Mouse (Mus musculus) limb, embryonic 11.5 days (tissue): ENCODE results near the gene Engase. TPM values are rescaled to one million over a fixed set of nuclear protein-coding genes. Genes with fewer than 3 reads are reported as not detected.

Experiments
- ATAC-seq: fragments of 200-750 bp; cut with Nextera tagmentation; 2 replicates; pipeline ENCODE4 v1.8.0; 2017; ENCODE audit warnings: low read depth; ENCODE audit not compliant: insufficient number of reproducible peaks, low FRiP score, low TSS enrichment
- DNase-seq: peaks from one replicate; pipeline ENCODE4 v3.0.0-alpha.2; 2015; ENCODE audit warnings: low spot score
- H3K27ac ChIP-seq: fragments of 300-500 bp; sonication (generic); replicated peaks from 2 replicates; pipeline ENCODE4 v1.5.1; 2014; ENCODE audit warnings: low read depth, mild to moderate bottlenecking, low read length
- H3K27me3 ChIP-seq: fragments of 300-500 bp; sonication (generic); 2 replicates; pipeline ENCODE4 v1.6.1; 2014; ENCODE audit warnings: mild to moderate bottlenecking, low read length, mixed read lengths; ENCODE audit not compliant: control insufficient read depth, insufficient read depth
- H3K36me3 ChIP-seq: fragments of 300-500 bp; sonication (generic); 2 replicates; pipeline ENCODE4 v1.6.1; 2014; ENCODE audit warnings: mild to moderate bottlenecking, low read length, moderate library complexity, mixed read lengths; ENCODE audit not compliant: control insufficient read depth, insufficient read depth
- H3K4me1 ChIP-seq: fragments of 300-500 bp; sonication (generic); 2 replicates; pipeline ENCODE4 v1.6.1; 2014; ENCODE audit warnings: low read length, mixed read lengths; ENCODE audit not compliant: control insufficient read depth, insufficient read depth
- H3K4me2 ChIP-seq: fragments of 300-500 bp; sonication (generic); 2 replicates; pipeline ENCODE4 v1.6.1; 2014; ENCODE audit warnings: low read depth, mild to moderate bottlenecking, moderate library complexity; ENCODE audit not compliant: severe bottlenecking
- H3K4me3 ChIP-seq: fragments of 300-500 bp; sonication (generic); 2 replicates; pipeline ENCODE4 v1.5.1; 2014; ENCODE audit warnings: low read depth, low read length
- H3K9ac ChIP-seq: fragments of 300-500 bp; sonication (generic); 2 replicates; pipeline ENCODE4 v1.6.1; 2014; ENCODE audit warnings: mild to moderate bottlenecking, low read length
- H3K9me3 ChIP-seq: fragments of 300-500 bp; sonication (generic); 2 replicates; pipeline ENCODE4 v1.6.1; 2016; ENCODE audit warnings: low read length; ENCODE audit not compliant: control insufficient read depth
- WGBS: fragments of 180-500 bp; shearing (Covaris S2); extraction: QIAGEN DNeasy Blood & Tissue Kit; methylation state at CpG from one replicate; pipeline ENCODE4 v1.1.7; 2014; 5-methylcytosine and 5-hydroxymethylcytosine counted together
- polyA plus RNA-seq: library from polyadenylated mRNA; unstranded; fragments of >200 nt; fragmentation: Nextera tagmentation; extraction: Ambion mirVana; gene quantifications from 2 replicates; pipeline ENCODE4 v1.2.1, GENCODE M21; 2014

Engase gene
- polyA plus RNA-seq, 1 experiment from 2014 or later = 4.8 TPM

DNA sequence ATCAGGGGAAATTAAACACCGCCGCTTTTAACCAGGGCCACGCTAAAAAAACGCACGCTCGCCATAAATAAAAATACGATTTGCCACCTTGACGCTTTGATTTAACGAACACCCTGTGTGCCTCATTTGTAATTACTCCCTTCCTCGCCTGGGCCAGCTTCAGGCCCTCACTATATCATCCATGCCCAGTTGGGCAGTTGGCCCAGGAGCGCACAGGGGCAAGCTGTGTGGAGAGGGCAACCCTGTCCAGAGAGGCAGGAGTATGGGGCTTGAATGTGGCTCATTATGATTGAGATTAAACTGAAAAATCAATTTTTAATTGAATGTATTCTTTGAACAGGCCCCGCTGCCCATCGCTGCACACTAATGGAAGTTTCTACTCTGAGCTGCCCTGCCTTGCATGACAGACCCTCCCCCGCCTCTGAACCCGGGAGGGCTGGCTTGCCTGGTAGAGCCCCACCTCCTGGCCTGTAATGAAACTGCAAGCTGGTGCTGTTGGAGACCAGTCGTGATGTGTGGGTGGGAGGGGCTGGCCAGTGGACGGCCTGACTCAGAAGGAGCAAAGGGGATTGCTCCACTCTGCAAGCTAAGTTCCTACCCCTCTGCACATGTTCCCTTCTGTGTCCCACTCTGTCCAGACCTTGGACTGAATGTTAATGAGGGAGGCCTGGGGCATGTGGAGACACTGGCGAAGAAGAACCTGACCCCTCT, 57.9 kb downstream of the Engase start:
- Histone ChIP-seq H3K9ac (no peak overlapping the region), H3K4me2 (no peak overlapping the region; the same call in 1 of the 2 replicates), H3K9me3 (no peaks in the 10 kb centered on the region), H3K4me1 (peaks cover 9% of the 10 kb centered on the region; the same call in 1 of the 2 replicates), H3K27me3 (no peaks in the 10 kb centered on the region), H3K27ac (no peak overlapping the region), H3K4me3 (no peak overlapping the region), H3K36me3 (no peaks in the 10 kb centered on the region)
- WGBS = 19% methylated on average over 18 of the region's 18 CpGs
- DNase-seq (peak; percentile 86), ATAC-seq (no peak)

DNA sequence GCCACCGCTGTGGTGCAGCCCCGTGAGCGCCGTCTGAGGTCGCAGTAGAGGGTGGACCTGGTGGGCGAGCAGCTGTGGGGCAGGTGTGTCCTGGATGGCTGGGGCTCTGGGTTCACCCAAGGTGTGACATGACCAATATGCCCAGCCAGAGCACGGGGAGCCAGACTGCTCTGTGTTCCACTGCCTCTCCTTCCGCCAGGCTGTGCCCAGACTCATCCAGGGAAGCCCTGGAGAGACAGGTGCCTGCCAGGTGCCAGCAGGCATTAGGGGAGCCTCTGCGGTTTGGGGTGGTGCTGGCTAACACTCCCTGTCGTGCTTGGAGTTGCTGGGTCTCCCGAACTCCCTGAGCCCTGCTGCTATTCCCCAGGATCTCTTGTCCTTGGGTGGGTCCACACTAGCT, 61.4 kb downstream of the Engase start:
- Histone ChIP-seq H3K4me1 (peaks cover 6% of the 10 kb centered on the region; the same call in 1 of the 2 replicates), H3K4me2 (no peak overlapping the region), H3K27ac (no peak overlapping the region), H3K36me3 (no peaks in the 10 kb centered on the region), H3K27me3 (no peaks in the 10 kb centered on the region), H3K9ac (no peak overlapping the region), H3K9me3 (no peaks in the 10 kb centered on the region), H3K4me3 (no peak overlapping the region)
- WGBS = 84% methylated on average over 11 of the region's 11 CpGs
- no peak for ATAC-seq
- no peak for DNase-seq

Other genes with a start within 250 kb of the Engase start
- gene Cyth1, start 228.2 kb upstream of the Engase start, polyA plus RNA-seq = 13.3 and 16.2 TPM in 2 replicates
- gene Usp36, start 186.6 kb upstream of the Engase start, polyA plus RNA-seq = 13.6 and 15.3 TPM in 2 replicates
- gene Cep295nl, start 134.3 kb upstream of the Engase start, polyA plus RNA-seq = 0.21 and 0.53 TPM in 2 replicates
- 64.4 and 68.4 TPM in 2 replicates for gene Timp2, start 121.1 kb upstream of the Engase start, polyA plus RNA-seq
- 3.6 and 4.1 TPM in 2 replicates for gene Lgals3bp, start 74.7 kb upstream of the Engase start, polyA plus RNA-seq
- 23.9 and 27.1 TPM in 2 replicates for gene Cant1, start 57.7 kb upstream of the Engase start, polyA plus RNA-seq
- 3.5 and 4.2 TPM in 2 replicates for gene C1qtnf1, start 48.6 kb upstream of the Engase start, polyA plus RNA-seq